Mouse (Mus musculus) testis, adult 2 months (tissue): ENCODE measurements at regions not wholly inside any gene's neighbourhood (a gene's known extent, or its start where the extent isn't known, plus 50 kb on each side); places are given as distances from the start of the nearest gene placed in this dataset.

Source experiments
- CTCF ChIP-seq: fragments of 200-500 bp; IDR thresholded peaks from 2 replicates; pipeline ENCODE4 v1.5.1; 2012; ENCODE audit warnings: low read depth, mild to moderate bottlenecking, inconsistent platforms, low read length, moderate library complexity; ENCODE audit not compliant: control insufficient read depth, insufficient read depth, insufficient replicate concordance
- POLR2A ChIP-seq: fragments of 200-500 bp; IDR thresholded peaks from 2 replicates; pipeline ENCODE4 v1.6.1; 2012; ENCODE audit warnings: low read depth, mild to moderate bottlenecking, inconsistent platforms, low read length, moderate library complexity; ENCODE audit not compliant: control insufficient read depth

- TF ChIP-seq CTCF, result no peak
- no peak for TF ChIP-seq POLR2A
Measured at GRCm38 (mm10) chr17:88265291-88265690, 175.2 kb upstream of the Foxn2 start.
